Mouse (Mus musculus) naive thymus-derived CD4-positive, alpha-beta T cell, adult 2 months (primary cell): ENCODE measurements around the gene Ift122.

Source experiments
- DNase-seq: peaks from one replicate; pipeline ENCODE4 v3.0.0-alpha.2; 2011; ENCODE audit warnings: low read depth

Gene Ift122

GRCm38 (mm10) chr6:115927292-115928242, 74.3 kb downstream of the Ift122 start:
- DNase-seq = no peak

GRCm38 (mm10) chr6:115930018-115930417, 76.7 kb downstream of the Ift122 start:
- DNase-seq = no peak

GRCm38 (mm10) chr6:115931639-115932038, 78.4 kb downstream of the Ift122 start, which contains the start of gene Rho:
Gene Rho (plus strand): TSS chr6:115931748.
- DNase-seq = no peak

- no peak for DNase-seq
Observed at GRCm38 (mm10) chr6:115932391-115932790, 79.1 kb downstream of the Ift122 start.

- no peak for DNase-seq
Observed at GRCm38 (mm10) chr6:115935544-115935943, 82.3 kb downstream of the Ift122 start.

GRCm38 (mm10) chr6:115938011-115938410, 84.7 kb downstream of the Ift122 start:
- DNase-seq = no peak

GRCm38 (mm10) chr6:115938798-115939197, 85.5 kb downstream of the Ift122 start:
- DNase-seq = no peak

- DNase-seq = no peak
Observed at GRCm38 (mm10) chr6:115940603-115941002, 87.3 kb downstream of the Ift122 start.

- no peak for DNase-seq
Observed at GRCm38 (mm10) chr6:115941128-115941527, 87.9 kb downstream of the Ift122 start.

GRCm38 (mm10) chr6:115943498-115944427, 90.5 kb downstream of the Ift122 start:
- DNase-seq = no peak

- no peak for DNase-seq
Observed at GRCm38 (mm10) chr6:115944638-115945037, 91.4 kb downstream of the Ift122 start, which contains the start of gene H1foo. Gene H1foo (plus strand): TSS chr6:115944938.

- DNase-seq = no peak
Observed at GRCm38 (mm10) chr6:115945633-115946032, 92.4 kb downstream of the Ift122 start.

GRCm38 (mm10) chr6:115946389-115946788, 93.1 kb downstream of the Ift122 start:
- DNase-seq = no peak

GRCm38 (mm10) chr6:115954506-115955074, 101.3 kb downstream of the Ift122 start:
- no peak for DNase-seq

GRCm38 (mm10) chr6:115955169-115955568, 101.9 kb downstream of the Ift122 start:
- DNase-seq = no peak

- DNase-seq = no peak
Observed at GRCm38 (mm10) chr6:115955664-115956063, 102.4 kb downstream of the Ift122 start.

GRCm38 (mm10) chr6:115956418-115956921, 103.2 kb downstream of the Ift122 start:
- no peak for DNase-seq

- DNase-seq = no peak
Observed at GRCm38 (mm10) chr6:115956922-115957601, 103.8 kb downstream of the Ift122 start.

GRCm38 (mm10) chr6:115957681-115958080, 104.4 kb downstream of the Ift122 start:
- DNase-seq = no peak

GRCm38 (mm10) chr6:115958445-115958844, 105.2 kb downstream of the Ift122 start:
- no peak for DNase-seq

- no peak for DNase-seq
Observed at GRCm38 (mm10) chr6:115959151-115959691, 106.0 kb downstream of the Ift122 start.
